Mouse (Mus musculus) leukemia stem cell, adult 10-12 weeks (primary cell): Measurements from ENCODE around the gene Pmpca. TPM values are rescaled to one million over a fixed set of nuclear protein-coding genes. Genes with fewer than 3 reads are reported as not detected.

Experiments used
- polyA plus RNA-seq: library from polyadenylated mRNA; stranded (reverse); fragments of >175 nt; gene quantifications from 2 replicates; pipeline ENCODE4 v1.2.3, GENCODE M21; 2012; ENCODE audit warnings: low replicate concordance

The Pmpca gene
- 239 and 527 TPM in 2 replicates for polyA plus RNA-seq

DNA sequence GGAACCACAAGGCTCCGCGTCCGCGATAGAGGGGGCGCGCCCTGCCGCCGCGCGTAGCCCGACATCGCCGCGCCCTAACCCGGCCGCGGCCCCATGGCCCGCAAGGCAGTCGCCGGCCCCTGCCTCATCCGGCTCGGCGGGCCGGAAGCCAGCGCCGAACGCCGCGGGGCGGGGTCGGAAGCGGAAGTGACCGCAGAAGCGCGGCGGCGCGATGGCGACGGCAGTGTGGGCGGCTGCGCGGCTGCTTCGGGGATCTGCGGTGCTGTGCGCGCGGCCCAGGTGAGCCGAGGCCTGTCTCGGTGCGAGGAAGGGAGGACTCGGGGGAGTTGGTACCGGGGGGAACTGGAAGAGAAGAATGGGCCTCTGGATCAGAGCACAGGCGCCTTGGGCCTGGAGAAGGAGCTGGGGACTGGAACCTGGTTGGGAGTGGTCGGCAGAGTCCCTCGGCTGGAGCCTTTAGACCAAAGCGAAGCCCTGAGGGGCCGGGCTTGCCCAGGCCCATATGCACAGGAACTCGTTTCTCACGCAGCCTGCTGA is at the start of gene Pmpca, which contains the start of gene Entr1:
Gene Pmpca, plus strand, starts transcription at position 186 of the 537 bp plus-strand sequence.
Gene Entr1, minus strand, starts transcription at position 163 of the 537 bp plus-strand sequence.

DNA sequence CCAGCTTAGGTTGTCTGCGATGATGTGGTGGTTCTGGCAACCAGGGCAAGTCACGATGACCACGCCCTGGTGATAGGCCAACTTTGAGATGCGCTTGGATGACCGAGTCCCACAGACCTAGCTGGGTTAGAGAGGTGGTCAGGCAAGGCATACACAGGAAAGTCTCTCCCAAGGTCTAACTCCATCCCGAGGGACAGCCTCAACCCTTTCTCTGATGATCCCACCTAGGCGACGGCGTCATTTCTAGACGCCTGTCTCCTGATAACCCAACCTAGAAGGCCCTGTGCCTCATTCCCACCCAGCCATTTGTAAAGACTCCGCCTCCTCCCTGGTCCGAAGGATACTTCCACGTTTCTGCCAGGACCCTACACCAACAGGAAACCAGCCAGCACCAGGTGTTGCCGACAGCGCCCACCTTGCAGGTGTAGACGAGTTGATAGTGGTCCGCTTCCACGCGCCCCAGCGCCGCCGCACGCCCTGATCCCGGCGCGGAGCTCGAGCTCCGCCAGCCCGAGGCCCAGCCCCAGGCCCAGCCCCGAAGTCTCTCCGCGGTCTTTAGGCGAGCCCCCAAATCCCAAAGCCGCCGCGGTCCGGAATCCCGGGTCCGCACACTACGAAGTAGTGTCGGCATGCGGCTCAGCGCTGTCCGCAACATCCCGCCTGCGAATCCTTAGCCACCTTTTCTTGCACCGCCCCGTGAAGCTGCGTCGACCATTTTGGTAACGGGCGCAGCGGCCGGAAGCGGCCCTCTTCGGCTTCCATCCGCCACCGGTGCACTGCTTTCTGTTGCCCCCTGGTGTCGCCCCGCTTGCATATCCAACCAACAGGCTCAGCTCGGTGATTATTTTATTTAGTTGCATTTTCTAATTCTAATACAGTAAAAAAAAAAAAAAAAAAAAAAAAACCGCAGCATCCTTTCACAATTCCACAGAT is 37.5 kb upstream of the Pmpca start, which contains the start of gene Dnlz:
Gene Dnlz, minus strand, starts transcription at position 753 of the 933 bp plus-strand sequence.

DNA sequence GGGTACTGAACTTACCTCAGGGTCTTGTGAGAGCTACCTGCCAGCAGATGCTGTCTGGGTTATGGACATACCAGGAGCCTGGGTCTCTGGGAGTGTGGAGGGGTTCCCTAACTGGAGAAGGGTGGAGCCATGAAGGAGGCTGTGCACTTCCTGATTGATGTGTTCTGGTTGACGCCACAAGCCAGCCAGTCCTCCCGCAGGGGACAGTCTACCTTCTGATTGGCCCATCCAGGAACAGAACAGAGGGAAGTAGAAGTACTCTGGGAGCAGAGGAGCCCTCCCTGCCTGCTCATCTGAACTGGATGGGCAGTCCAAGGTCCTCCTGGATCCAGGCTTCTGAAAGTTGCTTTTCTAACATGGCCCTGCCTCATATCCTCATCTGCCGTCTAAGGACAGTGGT is 28.4 kb upstream of the Pmpca start, which contains the start of gene Card9:
Gene Card9, minus strand, starts transcription at position 147 of the 400 bp plus-strand sequence.

DNA sequence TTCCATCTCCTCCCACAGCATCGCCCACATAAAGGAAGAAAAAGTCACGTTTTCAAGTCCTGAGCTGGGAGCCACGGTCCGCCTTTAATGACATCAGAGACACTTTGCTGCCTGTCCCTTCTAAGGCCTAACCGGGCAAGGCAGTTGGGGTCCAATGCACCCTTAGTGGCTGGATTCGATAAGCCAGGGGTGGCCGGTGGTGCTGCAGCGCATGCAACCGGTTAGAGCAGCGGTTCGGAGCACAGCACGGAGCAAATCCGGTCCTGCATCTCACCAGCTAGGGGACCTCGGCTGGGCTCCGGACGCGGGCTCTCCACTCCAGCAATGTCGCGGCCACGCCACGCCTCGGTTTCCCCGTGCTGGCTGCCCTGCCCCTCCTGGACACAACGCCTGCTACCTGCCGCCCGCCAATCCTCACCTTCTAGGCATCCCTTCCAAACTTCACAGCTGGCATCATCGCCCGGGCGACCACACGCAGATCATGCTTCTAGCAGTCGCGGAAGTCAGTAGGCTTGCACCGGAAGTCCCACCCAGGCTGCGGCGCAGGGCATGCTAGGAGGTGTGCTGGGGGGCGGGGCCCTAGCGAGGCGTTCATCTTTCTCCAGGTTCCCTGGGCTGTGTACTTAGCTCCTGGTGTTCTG is 8.9 kb upstream of the Pmpca start, which contains the start of gene Snapc4:
Gene Snapc4, minus strand, starts transcription at position 523 of the 641 bp plus-strand sequence.

DNA sequence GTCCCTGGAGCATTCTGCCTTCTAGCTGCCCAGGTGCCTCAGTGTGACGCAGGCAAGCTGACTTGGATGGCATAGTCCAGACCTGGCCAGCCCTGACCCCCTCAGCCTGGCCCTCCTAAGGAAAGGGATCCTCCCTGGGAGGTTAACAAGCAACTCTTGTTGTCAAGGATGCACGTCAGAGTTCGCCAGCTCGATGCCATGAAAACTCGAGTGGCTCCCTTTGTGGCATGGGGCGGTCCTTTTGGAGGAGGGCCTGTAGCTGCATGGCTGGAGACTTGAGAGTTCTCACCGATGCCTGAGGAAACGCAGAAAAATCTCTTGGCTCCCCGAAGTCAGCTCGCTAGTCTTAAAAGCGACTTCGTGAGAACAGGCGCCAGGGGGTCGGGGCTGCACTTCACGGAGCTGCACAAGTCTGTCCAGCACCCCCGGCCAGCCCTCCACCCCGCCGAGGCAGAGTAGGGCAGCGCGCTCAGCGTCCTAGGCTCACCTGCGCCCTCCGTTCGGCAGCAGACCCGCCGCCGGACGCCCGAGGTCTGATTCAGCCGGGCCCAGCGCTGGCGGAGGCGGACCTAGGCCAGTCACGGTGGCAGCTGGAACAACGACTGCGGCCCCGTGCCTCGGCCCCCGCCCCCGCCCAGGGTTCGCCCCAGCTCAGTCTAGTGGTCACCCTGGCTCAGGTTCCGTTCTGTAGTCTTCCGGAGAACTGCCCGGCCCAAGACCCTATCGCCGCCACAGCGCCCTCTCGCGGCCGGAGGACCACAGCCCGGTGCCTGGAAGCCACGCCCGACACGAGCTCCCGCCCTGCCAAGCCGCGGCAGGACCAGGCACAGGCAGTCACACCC is 19.6 kb downstream of the Pmpca start, which contains the start of gene Inpp5e:
Gene Inpp5e, minus strand, starts transcription at position 689 of the 842 bp plus-strand sequence.

DNA sequence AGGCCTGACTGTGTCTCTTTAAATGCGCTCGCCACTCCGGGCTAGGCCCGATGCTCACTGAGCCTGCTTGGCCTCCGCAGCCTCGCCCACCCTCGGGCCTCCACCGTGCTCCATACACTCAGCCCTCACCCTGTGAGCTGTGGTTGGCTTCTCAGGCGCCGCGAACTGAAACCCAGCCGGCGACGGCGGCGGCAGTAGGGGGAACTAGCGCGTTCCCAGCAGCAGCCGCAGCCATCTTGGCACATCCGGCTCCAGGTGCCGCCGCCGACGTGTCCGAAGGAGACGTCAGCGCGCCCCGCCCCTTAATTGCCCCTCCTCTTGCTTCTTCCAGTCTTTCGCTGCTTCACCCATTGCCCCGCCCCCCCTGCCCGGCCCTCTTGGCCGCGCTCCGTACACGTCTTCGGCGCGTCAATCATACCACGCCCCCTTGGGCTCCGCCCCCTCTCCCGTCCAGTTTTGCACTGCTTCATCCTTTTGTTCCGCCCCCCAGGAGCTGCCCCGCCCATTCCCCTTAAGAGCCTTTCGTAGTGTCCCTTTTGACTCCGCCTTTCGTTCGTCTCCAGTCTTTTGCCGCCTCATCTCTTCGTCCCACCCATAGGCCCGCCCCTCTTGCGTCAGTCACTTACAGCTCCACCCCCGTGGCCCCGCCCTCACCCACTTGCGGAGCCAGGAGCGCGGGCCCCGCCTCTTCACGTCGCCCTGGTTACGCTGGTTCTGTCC is 56.0 kb downstream of the Pmpca start, which contains the start of gene Sec16a:
Gene Sec16a, minus strand, starts transcription at position 271 of the 720 bp plus-strand sequence.

Other genes starting within 250 kb of the Pmpca start
- gene Lhx3, start 181.1 kb upstream of the Pmpca start, polyA plus RNA-seq: 0.14 TPM in 1 of 2 replicates, not detected in the other
- gene Qsox2, start 151.8 kb upstream of the Pmpca start, polyA plus RNA-seq: 3.5 and 14.7 TPM in 2 replicates
- gene Ccdc187, start 94.8 kb upstream of the Pmpca start, polyA plus RNA-seq: not detected in 2 replicates
- gene Gpsm1, start 73.8 kb upstream of the Pmpca start, polyA plus RNA-seq: 8.0 and 8.7 TPM in 2 replicates
- 17.7 and 19.6 TPM in 2 replicates for gene Dnlz, start 37.2 kb upstream of the Pmpca start, polyA plus RNA-seq
- gene Card9, start 28.4 kb upstream of the Pmpca start, polyA plus RNA-seq: 1.6 and 4.7 TPM in 2 replicates
- 52.8 and 60.5 TPM in 2 replicates for gene Snapc4, start 8.7 kb upstream of the Pmpca start, polyA plus RNA-seq
- gene Entr1, start within 50 bp of the Pmpca start, polyA plus RNA-seq: 69.4 and 76.1 TPM in 2 replicates
- 10.3 and 21.1 TPM in 2 replicates for gene Inpp5e, start 19.9 kb downstream of the Pmpca start, polyA plus RNA-seq
- gene Sec16a, start 55.9 kb downstream of the Pmpca start, polyA plus RNA-seq: 10.3 and 27.4 TPM in 2 replicates
- 26.2 and 30.1 TPM in 2 replicates for gene Notch1, start 127.3 kb downstream of the Pmpca start, polyA plus RNA-seq
- 74.0 and 92.7 TPM in 2 replicates for gene Egfl7, start 190.7 kb downstream of the Pmpca start, polyA plus RNA-seq
- gene Gm20532, start 197.3 kb downstream of the Pmpca start, polyA plus RNA-seq: not detected in 2 replicates
- gene Agpat2, start 215.1 kb downstream of the Pmpca start, polyA plus RNA-seq: 8.1 and 10.0 TPM in 2 replicates
- not detected in 2 replicates for gene Fam69b, start 239.1 kb downstream of the Pmpca start, polyA plus RNA-seq